8 mouse cellular contexts compared by ENCODE assay signal in the genomic region with DNA sequence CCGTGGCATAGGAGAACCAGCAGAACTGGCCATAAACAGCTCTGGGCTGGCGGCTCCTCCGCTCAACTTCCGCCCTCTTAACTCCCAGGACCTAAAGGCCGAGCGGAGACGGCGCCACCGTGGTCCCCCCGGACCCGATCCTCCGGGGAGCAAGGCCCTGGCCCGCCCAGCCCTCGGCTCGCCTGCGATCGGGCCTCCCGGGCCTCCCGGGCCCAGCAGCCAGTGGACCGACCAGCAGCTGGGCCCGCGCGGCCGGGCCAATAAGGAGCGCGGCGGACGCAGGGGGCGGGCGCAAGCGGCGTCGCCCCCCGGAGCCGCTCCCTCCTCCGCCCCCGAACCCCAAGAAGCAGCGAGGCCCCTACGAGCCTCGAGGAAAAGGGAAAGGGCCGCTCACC. TPM values are rescaled to one million over a fixed set of nuclear protein-coding genes. Genes with fewer than 3 reads are reported as not detected.
DNase-seq lines count a peak whose midpoint lies in the region; ATAC-seq and TF ChIP-seq lines count a peak whose summit lies in the region.

No protein-coding gene starts in this region.

- no peak for TF ChIP-seq POLR2A in ES-Bruce4 (IDR thresholded peaks at IDR 0.05; ENCODE audit: insufficient read depth, low read length)

- H3K27ac ChIP-seq in heart, embryonic 10.5 days, result peak overlapping the region; percentile 98
- peak overlapping the region; percentile 63; the same call in 1 of the 2 replicates for H3K27ac ChIP-seq in ES-Bruce4 (ENCODE audit: insufficient read depth, low read length)
- peak overlapping the region; percentile 98 for H3K27ac ChIP-seq in forebrain, embryonic 10.5 days
- peak overlapping the region; percentile 73 for H3K27ac ChIP-seq in liver, embryonic 11.5 days (ENCODE audit: low read depth, low read length)
- H3K27ac ChIP-seq in stomach, embryonic 16.5 days (ENCODE audit: low read length), result peak overlapping the region; percentile 97

- H3K27me3 ChIP-seq in heart, embryonic 10.5 days (ENCODE audit: insufficient read depth, poor library complexity, severe bottlenecking), result no peaks in the 10 kb centered on the region
- H3K27me3 ChIP-seq in ES-Bruce4 (ENCODE audit: control insufficient read depth, insufficient read depth, low read length, poor library complexity, severe bottlenecking), result no peaks in the 10 kb centered on the region
- H3K27me3 ChIP-seq in forebrain, embryonic 10.5 days (ENCODE audit: poor library complexity, severe bottlenecking), result no peaks in the 10 kb centered on the region
- no peaks in the 10 kb centered on the region for H3K27me3 ChIP-seq in liver, embryonic 11.5 days (replicated peaks; ENCODE audit: control insufficient read depth, insufficient read depth, low read length)
- H3K27me3 ChIP-seq in stomach, embryonic 16.5 days (ENCODE audit: control insufficient read depth, insufficient read depth, low read length), result no peaks in the 10 kb centered on the region

- peak overlapping the region; percentile 94 for H3K9ac ChIP-seq in ES-Bruce4 (ENCODE audit: low read depth, poor library complexity, severe bottlenecking)
- H3K9ac ChIP-seq in liver, embryonic 11.5 days (ENCODE audit: low read depth, low read length), result peak overlapping the region; percentile 81
- peak overlapping the region; percentile 97 for H3K9ac ChIP-seq in stomach, embryonic 16.5 days (ENCODE audit: low read length)

- peak; percentile 81 for ATAC-seq in liver, embryonic 11.5 days (replicated peaks; ENCODE audit: low FRiP score)
- ATAC-seq in stomach, embryonic 16.5 days (ENCODE audit: insufficient read depth, low FRiP score), result peak; percentile 82

- peaks cover 38% of the 10 kb centered on the region for H3K36me3 ChIP-seq in heart, embryonic 10.5 days
- peaks cover 12% of the 10 kb centered on the region for H3K36me3 ChIP-seq in ES-Bruce4 (ENCODE audit: control insufficient read depth, insufficient read depth, low read length, poor library complexity, severe bottlenecking)
- H3K36me3 ChIP-seq in forebrain, embryonic 10.5 days (replicated peaks), result peaks cover 52% of the 10 kb centered on the region
- peaks cover 6% of the 10 kb centered on the region; the same call in 1 of the 2 replicates for H3K36me3 ChIP-seq in liver, embryonic 11.5 days (ENCODE audit: control insufficient read depth, insufficient read depth, low read length)
- 0 out of 2 replicates have a peak, but pooled peaks cover 5% of the 10 kb centered on the region for H3K36me3 ChIP-seq in stomach, embryonic 16.5 days (ENCODE audit: control insufficient read depth, insufficient read depth, low read length)

- peak overlapping the region; percentile 94 for H3K4me3 ChIP-seq in heart, embryonic 10.5 days
- peak overlapping the region; percentile 99 for H3K4me3 ChIP-seq in ES-Bruce4 (ENCODE audit: low read depth, low read length)
- peak overlapping the region; percentile 92 for H3K4me3 ChIP-seq in forebrain, embryonic 10.5 days
- peak overlapping the region; percentile 71 for H3K4me3 ChIP-seq in liver, embryonic 11.5 days (ENCODE audit: low read depth, low read length)
- peak overlapping the region; percentile 81 for H3K4me3 ChIP-seq in stomach, embryonic 16.5 days (replicated peaks; ENCODE audit: low read length)

- no peak for DNase-seq in heart, embryonic 10.5 days (ENCODE audit: low spot score)
- no peak for DNase-seq in heart, postnatal 4 days
- no peak for DNase-seq in forebrain, embryonic 10.5 days (ENCODE audit: extremely low spot score, low spot score)
- peak; percentile 56 for DNase-seq in liver, embryonic 11.5 days (ENCODE audit: low spot score)
- no peak for DNase-seq in left cerebral cortex, adult 18-20 months (ENCODE audit: low spot score in 2 of 2)
- DNase-seq in right cerebral cortex, postnatal 4 days, result no peak

- under 1% methylated on average over 39 of the region's 41 CpGs for WGBS in heart, embryonic 10.5 days
- WGBS in forebrain, embryonic 10.5 days, result 0% methylated on average over 41 of the region's 41 CpGs
- WGBS in liver, embryonic 11.5 days, result 1% methylated on average over 41 of the region's 41 CpGs
- under 1% methylated on average over 41 of the region's 41 CpGs for WGBS in stomach, embryonic 16.5 days

- H3K4me1 ChIP-seq in heart, embryonic 10.5 days, result peaks cover 14% of the 10 kb centered on the region; the same call in 1 of the 2 replicates
- H3K4me1 ChIP-seq in ES-Bruce4 (ENCODE audit: control insufficient read depth, insufficient read depth, low read length), result no peaks in the 10 kb centered on the region
- peaks cover 15% of the 10 kb centered on the region for H3K4me1 ChIP-seq in forebrain, embryonic 10.5 days
- H3K4me1 ChIP-seq in liver, embryonic 11.5 days (replicated peaks; ENCODE audit: control insufficient read depth, insufficient read depth, low read length), result peaks cover 8% of the 10 kb centered on the region
- H3K4me1 ChIP-seq in stomach, embryonic 16.5 days (ENCODE audit: control insufficient read depth, insufficient read depth, low read length), result peaks cover 15% of the 10 kb centered on the region; the same call in 1 of the 2 replicates

- no peaks in the 10 kb centered on the region for H3K9me3 ChIP-seq in heart, embryonic 10.5 days
- H3K9me3 ChIP-seq in ES-Bruce4 (replicated peaks; ENCODE audit: control insufficient read depth, insufficient read depth, low read length, poor library complexity, severe bottlenecking), result no peaks in the 10 kb centered on the region
- H3K9me3 ChIP-seq in forebrain, embryonic 10.5 days, result no peaks in the 10 kb centered on the region
- no peaks in the 10 kb centered on the region for H3K9me3 ChIP-seq in liver, embryonic 11.5 days (ENCODE audit: control insufficient read depth, low read length)
- H3K9me3 ChIP-seq in stomach, embryonic 16.5 days (replicated peaks; ENCODE audit: control insufficient read depth, low read length), result no peaks in the 10 kb centered on the region

- H3K4me2 ChIP-seq in liver, embryonic 11.5 days, result peak overlapping the region; percentile 82
- peak overlapping the region; percentile 78 for H3K4me2 ChIP-seq in stomach, embryonic 16.5 days (ENCODE audit: low read depth, low read length)

- TF ChIP-seq EP300 in ES-Bruce4 (IDR thresholded peaks at IDR 0.05; ENCODE audit: insufficient read depth, low read depth, low read length), result no peak

- no peak for TF ChIP-seq CTCF in ES-Bruce4 (IDR thresholded peaks at IDR 0.05; ENCODE audit: low read depth, low read length)

RNA-seq across cellular contexts. Expression of a gene that starts 0.4 kb away (rescaled TPM):
- polyA plus RNA-seq in heart, embryonic 10.5 days (2016; fragmentation: Nextera tagmentation; extraction: Ambion mirVana), result 105 and 119 TPM in 2 replicates
- total RNA-seq in heart, postnatal 4 days (2021), result 10 to 100 TPM; 52.6 to 58.4 TPM
- 97.9 and 113 TPM in 2 replicates for polyA plus RNA-seq in ES-Bruce4 (2011; ENCODE audit: insufficient read depth, insufficient read length, low read depth, missing spikeins)
- polyA plus RNA-seq in forebrain, embryonic 10.5 days (2016; fragmentation: Nextera tagmentation; extraction: Ambion mirVana), result 180 and 185 TPM in 2 replicates
- polyA plus RNA-seq in liver, embryonic 11.5 days (2014; fragmentation: Nextera tagmentation; extraction: Ambion mirVana), result 117 and 127 TPM in 2 replicates
- 121 and 128 TPM in 2 replicates for polyA plus RNA-seq in stomach, embryonic 16.5 days (2015; fragmentation: Nextera tagmentation; extraction: Ambion mirVana)
- 10 to 100 TPM; 83.2 to 93.1 TPM for total RNA-seq in left cerebral cortex, adult 18-20 months (2021)

RNA-seq across cellular contexts. Expression of a gene that starts 23.6 kb away (rescaled TPM):
- 177 and 178 TPM in 2 replicates for polyA plus RNA-seq in heart, embryonic 10.5 days (2016; fragmentation: Nextera tagmentation; extraction: Ambion mirVana)
- 100 to 1,000 TPM; 135 to 141 TPM for total RNA-seq in heart, postnatal 4 days (2021)
- polyA plus RNA-seq in ES-Bruce4 (2011; ENCODE audit: insufficient read depth, insufficient read length, low read depth, missing spikeins), result 188 and 200 TPM in 2 replicates
- 187 and 200 TPM in 2 replicates for polyA plus RNA-seq in forebrain, embryonic 10.5 days (2016; fragmentation: Nextera tagmentation; extraction: Ambion mirVana)
- polyA plus RNA-seq in liver, embryonic 11.5 days (2014; fragmentation: Nextera tagmentation; extraction: Ambion mirVana), result 210 and 219 TPM in 2 replicates
- polyA plus RNA-seq in stomach, embryonic 16.5 days (2015; fragmentation: Nextera tagmentation; extraction: Ambion mirVana), result 211 and 262 TPM in 2 replicates
- total RNA-seq in left cerebral cortex, adult 18-20 months (2021), result 10 to 100 TPM; 60.3 to 68.1 TPM

RNA-seq across cellular contexts. Expression of a gene that starts 26.2 kb away (rescaled TPM):
- 52.7 and 64.6 TPM in 2 replicates for polyA plus RNA-seq in heart, embryonic 10.5 days (2016; fragmentation: Nextera tagmentation; extraction: Ambion mirVana)
- 10 to 100 TPM; 54.6 to 56.3 TPM for total RNA-seq in heart, postnatal 4 days (2021)
- polyA plus RNA-seq in ES-Bruce4 (2011; ENCODE audit: insufficient read depth, insufficient read length, low read depth, missing spikeins), result 90.8 and 102 TPM in 2 replicates
- 81.9 and 86.5 TPM in 2 replicates for polyA plus RNA-seq in forebrain, embryonic 10.5 days (2016; fragmentation: Nextera tagmentation; extraction: Ambion mirVana)
- 71.1 and 77.6 TPM in 2 replicates for polyA plus RNA-seq in liver, embryonic 11.5 days (2014; fragmentation: Nextera tagmentation; extraction: Ambion mirVana)
- polyA plus RNA-seq in stomach, embryonic 16.5 days (2015; fragmentation: Nextera tagmentation; extraction: Ambion mirVana), result 65.5 and 66.0 TPM in 2 replicates
- 100 to 1,000 TPM; 154 to 189 TPM for total RNA-seq in left cerebral cortex, adult 18-20 months (2021)

RNA-seq across cellular contexts. Expression of a gene that starts 59.5 kb away (rescaled TPM):
- polyA plus RNA-seq in heart, embryonic 10.5 days (2016; fragmentation: Nextera tagmentation; extraction: Ambion mirVana), result 57.6 and 75.6 TPM in 2 replicates
- total RNA-seq in heart, postnatal 4 days (2021), result 10 to 100 TPM; 73.2 to 74.7 TPM
- polyA plus RNA-seq in ES-Bruce4 (2011; ENCODE audit: insufficient read depth, insufficient read length, low read depth, missing spikeins), result 20.5 and 20.7 TPM in 2 replicates
- 49.7 and 51.8 TPM in 2 replicates for polyA plus RNA-seq in forebrain, embryonic 10.5 days (2016; fragmentation: Nextera tagmentation; extraction: Ambion mirVana)
- polyA plus RNA-seq in liver, embryonic 11.5 days (2014; fragmentation: Nextera tagmentation; extraction: Ambion mirVana), result 45.8 and 49.4 TPM in 2 replicates
- 61.0 and 63.7 TPM in 2 replicates for polyA plus RNA-seq in stomach, embryonic 16.5 days (2015; fragmentation: Nextera tagmentation; extraction: Ambion mirVana)
- 1 to 10 TPM; 9.0 to 9.4 TPM for total RNA-seq in left cerebral cortex, adult 18-20 months (2021)
